Mouse (Mus musculus) lung, postnatal 0 days (tissue): ENCODE results near the gene Gm20809.
"Not testable (repeated sequence)": the region's sequence is repeated elsewhere in the genome, so short reads cannot be mapped to it uniquely, and the experiment has no call there.

ENCODE experiments used
- CTCF ChIP-seq: IDR thresholded peaks from 2 replicates; pipeline ENCODE4 v1.5.1; 2016; ENCODE audit warnings: antibody characterized with exemption, mild to moderate bottlenecking
- EP300 ChIP-seq: IDR thresholded peaks from 2 replicates; pipeline ENCODE4 v1.6.1; 2016; ENCODE audit warnings: antibody characterized with exemption, mild to moderate bottlenecking, control low read depth

GRCm38 (mm10) chrY:24454757-24455156 is at the start of gene Gm20809:
- TF ChIP-seq CTCF, EP300: not testable (repeated sequence)
